ENCODE assay signal across 20 mouse cellular contexts in genomic region chr6:93152431-93153208, GRCm38 (mm10).
DNase-seq lines count a peak whose midpoint lies in the region; ATAC-seq and TF ChIP-seq lines count a peak whose summit lies in the region.
"Had no signal": no experiment of that assay in that cellular context is flagged by ENCODE, and none has a peak within 500 bp of the region (broad histone marks: within the 10 kb centered on the region; RNA-seq: fewer than 3 reads in every experiment).

No protein-coding gene starts in this region.

- no peak for TF ChIP-seq CTCF in liver, postnatal 0 days (IDR thresholded peaks at IDR 0.05; ENCODE audit: low read depth)
- TF ChIP-seq CTCF in brain, embryonic 14.5 days (IDR thresholded peaks at IDR 0.05; ENCODE audit: borderline replicate concordance, extremely low read depth, insufficient read depth, insufficient read length) = no peak

- no peaks in the 10 kb centered on the region for H3K4me1 ChIP-seq in forebrain, embryonic 14.5 days (ENCODE audit: control insufficient read depth, insufficient read depth, low read length)
- no peaks in the 10 kb centered on the region for H3K4me1 ChIP-seq in forebrain, embryonic 16.5 days (replicated peaks; ENCODE audit: control insufficient read depth, insufficient read depth, low read length)
- 0 out of 2 replicates have a peak, but pooled peaks cover 4% of the 10 kb centered on the region for H3K4me1 ChIP-seq in liver, postnatal 0 days (ENCODE audit: insufficient read depth)
- no peaks in the 10 kb centered on the region for H3K4me1 ChIP-seq in liver, embryonic 11.5 days (replicated peaks; ENCODE audit: control insufficient read depth, insufficient read depth, low read length)
- H3K4me1 ChIP-seq: embryonic facial prominence, embryonic 13.5 days; forebrain, embryonic 12.5 days; hindbrain, embryonic 10.5 days had no signal

- ATAC-seq in forebrain, embryonic 14.5 days = no peak
- no peak for ATAC-seq in forebrain, embryonic 16.5 days
- ATAC-seq in liver, postnatal 0 days = peak; percentile 88
- ATAC-seq in liver, embryonic 11.5 days (replicated peaks; ENCODE audit: low FRiP score) = no peak
- ATAC-seq: CD4-positive, CD25-positive, alpha-beta regulatory T cell, adult 4 months had no signal

- no peak overlapping the region for H3K4me3 ChIP-seq in forebrain, embryonic 14.5 days (ENCODE audit: low read depth, low read length)
- no peak overlapping the region for H3K4me3 ChIP-seq in forebrain, embryonic 16.5 days (replicated peaks; ENCODE audit: low read length)
- no peak overlapping the region for H3K4me3 ChIP-seq in liver, postnatal 0 days (ENCODE audit: low read depth, low read length)
- no peak overlapping the region for H3K4me3 ChIP-seq in liver, embryonic 11.5 days (ENCODE audit: low read depth, low read length)
- H3K4me3 ChIP-seq: embryonic facial prominence, embryonic 13.5 days; forebrain, embryonic 12.5 days; gastrocnemius, adult 2 months; heart, embryonic 12.5 days; hindbrain, embryonic 10.5 days had no signal

- no peaks in the 10 kb centered on the region for H3K27me3 ChIP-seq in forebrain, embryonic 14.5 days (replicated peaks; ENCODE audit: control insufficient read depth, insufficient read depth, low read length)
- H3K27me3 ChIP-seq in forebrain, embryonic 16.5 days (replicated peaks; ENCODE audit: control insufficient read depth, insufficient read depth, low read length) = no peaks in the 10 kb centered on the region
- H3K27me3 ChIP-seq in liver, postnatal 0 days (ENCODE audit: insufficient read depth, low read length) = no peaks in the 10 kb centered on the region
- H3K27me3 ChIP-seq in liver, embryonic 11.5 days (replicated peaks; ENCODE audit: control insufficient read depth, insufficient read depth, low read length) = no peaks in the 10 kb centered on the region
- H3K27me3 ChIP-seq: embryonic facial prominence, embryonic 13.5 days; forebrain, embryonic 12.5 days; heart, embryonic 12.5 days had no signal

- no peak overlapping the region for H3K9ac ChIP-seq in forebrain, embryonic 14.5 days (ENCODE audit: low read length)
- no peak overlapping the region for H3K9ac ChIP-seq in forebrain, embryonic 16.5 days (replicated peaks; ENCODE audit: low read depth, low read length)
- no peak overlapping the region for H3K9ac ChIP-seq in liver, postnatal 0 days (replicated peaks)
- no peak overlapping the region for H3K9ac ChIP-seq in liver, embryonic 11.5 days (ENCODE audit: low read depth, low read length)
- H3K9ac ChIP-seq: embryonic facial prominence, embryonic 13.5 days; forebrain, embryonic 12.5 days; heart, embryonic 12.5 days had no signal

- no peak for TF ChIP-seq EP300 in liver, postnatal 0 days (IDR thresholded peaks at IDR 0.05; ENCODE audit: low read depth)

- no peak for TF ChIP-seq POLR2A in brain, embryonic 14.5 days (IDR thresholded peaks at IDR 0.05; ENCODE audit: borderline replicate concordance, extremely low read depth, insufficient read depth, insufficient read length, poor library complexity, severe bottlenecking)

- 66% methylated on average over 5 of the region's 5 CpGs for WGBS in forebrain, embryonic 14.5 days
- WGBS in forebrain, embryonic 16.5 days = 61% methylated on average over 5 of the region's 5 CpGs
- 70% methylated on average over 5 of the region's 5 CpGs for WGBS in liver, postnatal 0 days (ENCODE audit: insufficient replicate concordance)
- 81% methylated on average over 5 of the region's 5 CpGs for WGBS in liver, embryonic 11.5 days

- no peaks in the 10 kb centered on the region for H3K9me3 ChIP-seq in forebrain, embryonic 14.5 days (replicated peaks; ENCODE audit: control insufficient read depth, low read length)
- H3K9me3 ChIP-seq in forebrain, embryonic 16.5 days (ENCODE audit: control insufficient read depth, low read length) = no peaks in the 10 kb centered on the region
- no peaks in the 10 kb centered on the region for H3K9me3 ChIP-seq in liver, postnatal 0 days (ENCODE audit: low read length)
- H3K9me3 ChIP-seq in liver, embryonic 11.5 days (ENCODE audit: control insufficient read depth, low read length) = no peaks in the 10 kb centered on the region
- H3K9me3 ChIP-seq: embryonic facial prominence, embryonic 13.5 days; forebrain, embryonic 12.5 days; heart, embryonic 12.5 days; hindbrain, embryonic 10.5 days had no signal

- no peak overlapping the region for H3K4me2 ChIP-seq in forebrain, embryonic 14.5 days (ENCODE audit: low read length)
- H3K4me2 ChIP-seq in forebrain, embryonic 16.5 days (ENCODE audit: low read length) = no peak overlapping the region
- no peak overlapping the region for H3K4me2 ChIP-seq in liver, postnatal 0 days (ENCODE audit: low read depth, low read length)
- no peak overlapping the region for H3K4me2 ChIP-seq in liver, embryonic 11.5 days
- H3K4me2 ChIP-seq: embryonic facial prominence, embryonic 13.5 days; forebrain, embryonic 12.5 days; heart, embryonic 12.5 days had no signal

- no peaks in the 10 kb centered on the region for H3K36me3 ChIP-seq in forebrain, embryonic 14.5 days (ENCODE audit: control insufficient read depth, insufficient read depth, low read length)
- H3K36me3 ChIP-seq in forebrain, embryonic 16.5 days (ENCODE audit: control insufficient read depth, insufficient read depth) = no peaks in the 10 kb centered on the region
- H3K36me3 ChIP-seq in liver, postnatal 0 days (replicated peaks; ENCODE audit: insufficient read depth, low read length) = no peaks in the 10 kb centered on the region
- H3K36me3 ChIP-seq in liver, embryonic 11.5 days (ENCODE audit: control insufficient read depth, insufficient read depth, low read length) = no peaks in the 10 kb centered on the region
- H3K36me3 ChIP-seq: embryonic facial prominence, embryonic 13.5 days; forebrain, embryonic 12.5 days; G1E; heart, embryonic 12.5 days; hindbrain, embryonic 10.5 days had no signal

- H3K27ac ChIP-seq in forebrain, embryonic 14.5 days (ENCODE audit: low read depth, low read length) = no peak overlapping the region
- H3K27ac ChIP-seq in forebrain, embryonic 16.5 days (ENCODE audit: low read length) = no peak overlapping the region
- H3K27ac ChIP-seq in liver, postnatal 0 days (ENCODE audit: low read depth) = no peak overlapping the region; the same call in 1 of the 2 replicates
- no peak overlapping the region for H3K27ac ChIP-seq in liver, embryonic 11.5 days (ENCODE audit: low read depth, low read length)
- H3K27ac ChIP-seq: embryonic facial prominence, embryonic 13.5 days; forebrain, embryonic 12.5 days; gastrocnemius, adult 2 months; hindbrain, embryonic 10.5 days had no signal

- DNase-seq in forebrain, embryonic 14.5 days (ENCODE audit: low spot score) = peak; percentile 26
- DNase-seq in kidney, adult 9 months = peak; percentile 81
- DNase-seq in kidney, postnatal 10 days = no peak
- no peak for DNase-seq in liver, postnatal 0 days
- no peak for DNase-seq in liver, embryonic 11.5 days (ENCODE audit: low spot score)
- peak; percentile 50 for DNase-seq in brain, embryonic 14.5 days (ENCODE audit: low read depth)
- DNase-seq: adrenal gland, postnatal 10 days; B cell, adult 2 months; cerebellum, adult 11-12 months; cerebellum, adult 9-10 months; cerebellum, postnatal 25 days; gastrocnemius, adult 2 months; gastrocnemius, postnatal 25 days had no signal

Comparison
In these comparisons a context has a peak if more than half of its experiments do, and no peak if none do; other contexts are left out.
1. DNase-seq: peak in forebrain, embryonic 14.5 days (single experiment), kidney, adult 9 months (single experiment) and brain, embryonic 14.5 days (single experiment); none in kidney, postnatal 10 days (single experiment), liver, postnatal 0 days (single experiment) and liver, embryonic 11.5 days (single experiment).